Mouse (Mus musculus) C2C12 (cell line): ENCODE results near the gene Ubox5.

Experiments
- CEBPB ChIP-seq: IDR thresholded peaks from one replicate; pipeline ENCODE4 v1.6.1; 2011; ENCODE audit warnings: low read depth, mild to moderate bottlenecking, control low read depth, moderate library complexity
- CTCF ChIP-seq: IDR thresholded peaks from one replicate; pipeline ENCODE4 v1.5.1; 2011; ENCODE audit not compliant: control insufficient read depth, insufficient read depth, insufficient read length
- MAX ChIP-seq: IDR thresholded peaks from one replicate; pipeline ENCODE4 v1.6.1; 2011; ENCODE audit warnings: mild to moderate bottlenecking, control low read depth
- MYOD1 ChIP-seq: IDR thresholded peaks from one replicate; pipeline ENCODE4 v1.6.1; 2011; ENCODE audit warnings: low read depth; ENCODE audit not compliant: control insufficient read depth, insufficient read length
- MYOG ChIP-seq: IDR thresholded peaks from one replicate; pipeline ENCODE4 v1.6.1; 2011; ENCODE audit not compliant: control insufficient read depth, insufficient read length; ENCODE audit errors: extremely low read depth
- USF1 ChIP-seq: IDR thresholded peaks from one replicate; pipeline ENCODE4 v1.6.1; 2011; ENCODE audit warnings: low read depth, mild to moderate bottlenecking, control low read depth, moderate library complexity

DNA sequence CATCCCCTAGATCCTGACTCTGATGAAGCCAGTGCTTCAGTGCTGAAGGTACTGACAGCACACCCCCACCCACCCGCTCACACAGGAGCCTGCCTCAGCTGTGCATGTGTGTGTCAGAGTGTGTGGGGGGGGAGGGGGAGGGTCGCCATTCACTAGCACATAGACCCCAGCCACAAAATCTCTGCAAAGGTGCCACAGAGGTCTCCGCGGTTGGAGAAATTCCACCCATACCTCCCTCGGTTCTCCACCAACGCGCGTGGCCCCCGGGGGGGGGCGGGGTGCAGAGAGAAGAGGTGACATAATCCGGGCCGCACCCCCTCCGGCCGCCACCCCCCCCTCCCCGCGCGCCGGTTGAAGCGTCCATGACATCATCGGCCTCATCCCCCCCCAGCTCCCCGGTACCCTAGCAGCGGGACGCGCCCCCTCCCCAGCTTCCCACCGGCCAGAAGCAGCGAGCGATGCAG is 12.4 kb upstream of the Ubox5 start:
- TF ChIP-seq MAX, result no peak
- TF ChIP-seq CTCF, result no peak
- TF ChIP-seq USF1, result no peak
- no peak for TF ChIP-seq CEBPB
- TF ChIP-seq MYOD1, result no peak
- TF ChIP-seq MYOG, result no peak
